Mouse (Mus musculus) embryo, embryonic 9.5 days (tissue): ENCODE results near the gene Kif5a.
"Not testable (repeated sequence)": the region's sequence is repeated elsewhere in the genome, so short reads cannot be mapped to it uniquely, and the experiment has no call there.

Experiments
- DNase-seq: peaks from one replicate; pipeline ENCODE4 v3.0.0-alpha.2; 2017; ENCODE audit errors: extremely low spot score

The Kif5a gene

DNA sequence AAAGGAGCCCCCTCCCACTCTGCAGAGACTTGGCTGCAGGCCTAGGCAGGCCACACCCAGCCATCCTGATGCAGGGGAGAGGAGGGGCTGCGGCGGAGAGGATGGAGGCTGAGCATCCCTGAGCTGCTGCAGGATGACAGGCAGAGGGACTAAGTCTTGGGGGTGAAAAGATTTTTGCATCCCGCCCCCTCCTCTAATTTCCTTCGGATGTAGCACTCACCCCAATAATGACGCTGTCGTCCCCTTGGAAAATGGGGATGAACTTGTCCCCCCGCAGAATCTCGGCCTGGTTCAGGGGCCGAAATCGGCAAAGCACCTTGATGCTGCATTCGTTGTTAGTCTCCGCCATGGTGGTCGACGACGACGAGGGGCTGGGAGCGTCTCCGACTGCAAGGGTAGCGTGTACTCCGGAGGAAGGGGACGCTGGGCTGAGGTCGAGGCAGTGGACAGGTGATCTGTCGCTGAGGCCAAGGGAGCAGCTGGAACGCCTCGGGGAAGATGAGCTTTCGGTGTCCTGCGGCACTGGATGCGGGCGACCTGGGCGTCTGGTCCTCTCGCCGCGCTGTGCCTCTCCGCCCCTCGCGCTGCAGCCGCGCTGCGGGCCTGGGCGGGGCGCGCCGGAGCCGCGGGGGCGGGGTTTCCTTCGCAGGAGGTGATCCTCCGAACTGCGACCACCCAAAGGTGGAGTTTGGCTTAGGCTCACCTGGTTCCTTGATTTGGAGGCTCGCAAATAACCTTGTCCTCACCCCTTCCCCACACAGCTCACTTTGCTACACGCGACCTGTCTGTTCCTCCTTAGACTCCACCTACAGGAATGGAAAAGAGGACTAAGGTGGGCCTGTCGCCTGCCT, at the start of gene Kif5a:
Gene Kif5a, minus strand, starts transcription at position 801 of the 851 bp plus-strand sequence.
- peak; percentile 62 for DNase-seq

DNA sequence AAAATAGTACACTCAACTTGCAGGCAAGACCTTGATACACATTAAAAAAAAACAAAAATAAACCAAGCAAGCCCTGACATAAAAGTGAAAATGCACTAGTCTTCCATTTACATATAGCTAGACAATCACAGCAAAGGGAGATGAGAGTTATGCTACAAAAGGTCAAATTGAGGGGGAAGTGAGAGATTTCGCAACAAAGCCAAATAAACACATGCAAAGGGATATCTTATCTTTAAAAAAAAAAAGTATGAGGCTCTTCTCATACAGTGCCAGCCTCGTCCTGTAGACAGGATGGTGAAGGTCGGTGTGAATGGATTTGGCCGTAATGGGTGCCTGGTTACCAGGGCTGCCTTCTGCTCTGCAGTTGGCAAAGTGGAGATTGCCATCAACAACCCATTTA, 49.7 kb upstream of the Kif5a start:
- no peak for DNase-seq

DNA sequence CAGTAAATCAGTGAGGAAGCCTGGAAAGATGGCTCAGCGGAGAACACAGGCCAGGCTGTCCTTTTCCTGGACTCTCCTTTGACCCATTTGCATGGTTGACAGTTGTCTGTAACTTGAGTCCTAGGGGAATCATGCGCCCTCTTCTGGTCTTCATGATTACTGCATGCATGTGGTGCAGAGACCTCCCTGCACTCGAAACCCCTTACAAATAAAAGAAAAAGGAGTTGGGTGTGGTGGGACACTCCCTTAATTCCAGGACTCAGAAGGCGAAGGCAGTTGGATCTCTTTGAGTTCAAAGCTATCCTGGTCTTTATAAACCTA, 49.2 kb upstream of the Kif5a start:
- peak; percentile 89 for DNase-seq

DNA sequence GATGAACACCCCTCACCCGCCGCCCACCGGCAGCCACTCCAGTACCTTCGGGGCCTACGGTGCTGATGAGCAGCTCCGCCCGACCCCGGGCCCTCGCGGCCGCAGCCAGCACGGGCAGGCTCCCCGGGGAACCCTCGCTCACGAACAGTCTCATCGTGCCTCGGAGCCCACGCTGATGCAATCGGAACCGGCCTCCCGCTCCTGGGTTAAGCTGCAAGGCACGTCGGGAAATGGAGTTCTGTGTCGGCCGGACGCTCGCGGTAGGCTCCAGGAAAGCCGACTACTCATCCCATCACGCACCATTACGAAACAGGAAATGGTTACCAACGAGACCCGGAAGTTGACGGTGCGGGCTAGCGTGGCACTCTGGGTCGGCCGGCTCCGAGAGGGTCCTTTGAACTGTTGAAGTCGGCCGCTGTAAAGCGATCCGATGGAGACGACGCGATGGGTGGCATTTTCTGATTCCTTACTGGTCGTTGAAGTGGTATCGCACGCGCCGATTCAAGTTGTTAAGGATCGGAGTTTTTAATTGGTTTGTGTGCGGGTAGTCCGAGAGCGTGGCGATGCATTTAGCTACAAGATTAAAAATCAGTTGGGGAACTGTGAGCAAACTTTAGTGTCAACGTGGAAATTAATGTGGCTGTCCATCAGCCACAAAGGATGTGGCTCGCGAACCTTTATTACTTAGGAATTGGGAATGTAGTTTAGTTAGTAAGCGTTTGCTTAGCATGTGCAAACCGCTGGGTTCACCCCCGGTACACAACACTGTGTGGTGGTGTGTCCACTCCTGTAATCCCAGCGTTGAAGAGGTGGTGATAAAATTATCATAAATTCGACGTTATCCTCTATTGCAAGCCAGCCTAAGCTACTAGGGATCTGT, 48.6 kb upstream of the Kif5a start, which contains the start of gene Mars:
Gene Mars, minus strand, starts transcription at position 311 of the 880 bp plus-strand sequence.
- DNase-seq: peak; percentile 94

DNA sequence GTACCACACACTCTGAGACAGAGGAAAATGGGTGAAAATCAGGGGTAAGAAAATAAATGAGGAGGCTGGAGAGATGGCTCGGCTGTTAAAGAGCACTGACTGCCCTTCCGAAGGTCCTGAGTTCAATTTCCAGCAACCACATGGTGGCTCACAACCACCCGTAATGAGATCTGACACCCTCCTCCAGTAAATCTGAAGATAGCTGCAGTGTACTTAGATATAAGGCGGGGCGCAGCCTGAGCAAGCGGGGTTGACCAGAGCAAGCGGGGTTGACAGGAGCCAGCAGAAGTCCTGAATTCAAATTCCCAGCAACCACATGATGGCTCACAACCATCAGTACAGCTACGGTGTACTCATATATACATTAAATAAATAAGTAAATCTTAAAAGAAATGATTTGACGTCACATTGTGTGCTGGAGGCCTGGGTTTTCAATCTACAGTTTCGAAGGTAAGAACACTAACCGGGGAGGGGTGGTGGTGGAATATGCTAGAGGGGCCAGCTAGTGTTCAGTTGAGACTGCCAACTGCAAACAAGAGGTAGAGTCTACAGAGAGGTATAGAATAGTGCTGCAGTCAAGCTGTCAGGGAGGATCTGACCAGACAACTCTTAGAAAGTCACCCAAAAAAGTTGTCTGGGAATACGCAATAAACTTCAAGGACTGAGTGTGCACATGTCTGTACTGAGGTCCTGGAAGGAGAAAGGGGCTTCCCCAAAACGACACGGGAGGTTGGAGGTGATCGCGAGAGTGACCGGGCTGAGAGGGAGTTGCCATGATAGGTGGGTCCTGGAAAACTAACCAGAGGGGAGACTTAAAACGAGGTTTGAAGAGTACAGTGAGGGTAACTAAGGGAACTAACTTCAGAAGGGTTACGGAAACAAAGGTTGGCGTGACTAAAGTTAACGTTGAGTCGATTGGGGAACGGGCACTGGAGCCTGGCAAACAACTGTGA, 47.7 kb upstream of the Kif5a start:
- DNase-seq: peak; percentile 66

DNA sequence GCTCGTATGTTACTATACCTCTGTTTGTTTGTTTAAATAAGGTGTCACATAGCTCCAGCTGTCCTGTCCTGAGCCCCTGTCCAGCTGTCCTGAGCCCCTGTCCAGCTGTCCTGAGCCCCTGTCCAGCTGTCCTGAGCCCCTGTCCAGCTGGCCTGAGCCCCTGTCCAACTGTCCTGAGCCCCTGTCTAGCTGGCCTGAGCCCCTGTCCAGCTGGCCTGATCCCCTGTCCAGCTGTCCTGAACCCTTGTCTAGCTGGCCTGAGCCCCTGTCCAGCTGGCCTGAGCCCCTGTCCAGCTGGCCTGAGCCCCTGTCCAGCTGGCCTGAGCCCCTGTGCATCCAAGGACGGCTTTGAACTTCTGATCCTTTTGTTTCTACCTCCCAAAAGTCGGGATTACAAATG, 46.0 kb upstream of the Kif5a start:
- DNase-seq: not testable (repeated sequence)

DNA sequence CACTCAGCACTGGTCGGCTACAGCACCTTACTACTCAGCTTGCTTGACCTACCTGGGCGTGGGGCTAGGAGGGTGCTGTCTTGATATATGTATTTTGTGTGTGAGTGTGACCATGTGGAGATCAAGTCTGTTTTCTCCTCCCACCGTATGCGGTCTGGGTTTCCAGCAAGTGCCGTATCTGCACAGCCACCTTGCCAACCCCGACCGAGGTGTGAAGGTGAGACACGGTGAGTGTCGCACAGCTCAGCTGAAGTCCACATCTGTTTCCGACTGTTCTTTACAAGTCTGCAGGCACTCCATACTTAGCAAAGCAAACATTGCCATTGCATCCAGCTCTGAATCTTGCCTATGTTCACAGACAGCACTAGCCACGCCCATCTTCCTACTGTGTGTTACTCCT, 40.0 kb upstream of the Kif5a start:
- no peak for DNase-seq

DNA sequence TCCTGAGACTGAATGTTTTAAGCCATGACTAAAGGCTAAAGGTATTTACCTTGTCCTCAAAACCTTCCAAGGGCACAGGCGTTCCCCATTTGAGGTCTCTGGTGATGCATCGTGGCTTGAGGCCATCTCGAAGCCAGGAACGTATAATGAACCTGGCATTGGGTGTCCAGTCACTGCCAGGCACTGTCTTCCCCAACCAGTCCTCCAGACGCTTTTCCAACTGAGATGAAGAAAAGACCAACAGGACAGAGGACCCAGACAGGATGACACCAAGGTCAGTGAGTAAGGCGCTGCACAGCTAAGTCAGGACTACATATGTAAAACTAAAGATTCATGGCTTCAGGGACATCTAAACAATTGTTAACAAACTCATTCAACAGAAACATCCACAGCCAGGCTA, 37.2 kb upstream of the Kif5a start:
- no peak for DNase-seq

DNA sequence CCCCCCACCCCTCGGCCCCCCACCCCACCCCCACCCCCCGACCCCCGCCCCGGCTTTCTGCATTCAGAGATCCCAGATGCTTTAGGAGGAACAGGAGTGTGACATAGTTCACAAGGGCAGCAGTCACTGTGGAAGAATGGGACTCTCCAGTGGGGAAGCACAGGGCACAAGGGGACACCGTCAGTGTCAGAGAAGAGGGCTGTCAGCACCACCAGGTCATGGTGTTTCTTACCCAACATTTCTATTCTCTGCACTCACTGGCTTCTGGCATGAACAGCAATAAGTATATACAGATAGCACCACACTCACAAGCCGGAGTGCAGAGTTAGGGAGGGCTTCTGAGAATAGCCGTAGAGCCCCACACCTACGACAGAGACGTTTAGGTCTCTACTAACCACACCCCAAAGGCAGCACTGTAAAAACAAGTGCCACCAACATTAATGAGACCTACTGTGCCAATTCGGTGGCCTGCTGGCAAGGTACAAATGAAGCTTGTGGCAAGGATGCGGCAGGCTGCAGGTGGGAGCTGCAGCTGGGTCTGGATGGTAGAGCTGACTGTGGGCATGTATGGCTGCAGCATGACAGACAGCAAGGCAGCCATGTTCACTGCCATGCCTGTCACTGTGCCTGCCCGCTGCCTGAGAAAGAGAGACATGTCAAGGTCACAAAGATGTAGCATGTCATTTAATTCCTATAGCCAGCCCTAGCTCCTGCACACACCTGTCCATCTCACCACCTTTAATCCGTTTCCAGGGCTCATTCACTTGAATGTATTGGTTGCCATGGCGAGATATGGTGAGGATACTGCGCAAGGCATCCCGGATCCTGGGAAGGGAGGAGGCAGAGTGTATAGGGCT, 34.1 kb upstream of the Kif5a start:
- DNase-seq: no peak

DNA sequence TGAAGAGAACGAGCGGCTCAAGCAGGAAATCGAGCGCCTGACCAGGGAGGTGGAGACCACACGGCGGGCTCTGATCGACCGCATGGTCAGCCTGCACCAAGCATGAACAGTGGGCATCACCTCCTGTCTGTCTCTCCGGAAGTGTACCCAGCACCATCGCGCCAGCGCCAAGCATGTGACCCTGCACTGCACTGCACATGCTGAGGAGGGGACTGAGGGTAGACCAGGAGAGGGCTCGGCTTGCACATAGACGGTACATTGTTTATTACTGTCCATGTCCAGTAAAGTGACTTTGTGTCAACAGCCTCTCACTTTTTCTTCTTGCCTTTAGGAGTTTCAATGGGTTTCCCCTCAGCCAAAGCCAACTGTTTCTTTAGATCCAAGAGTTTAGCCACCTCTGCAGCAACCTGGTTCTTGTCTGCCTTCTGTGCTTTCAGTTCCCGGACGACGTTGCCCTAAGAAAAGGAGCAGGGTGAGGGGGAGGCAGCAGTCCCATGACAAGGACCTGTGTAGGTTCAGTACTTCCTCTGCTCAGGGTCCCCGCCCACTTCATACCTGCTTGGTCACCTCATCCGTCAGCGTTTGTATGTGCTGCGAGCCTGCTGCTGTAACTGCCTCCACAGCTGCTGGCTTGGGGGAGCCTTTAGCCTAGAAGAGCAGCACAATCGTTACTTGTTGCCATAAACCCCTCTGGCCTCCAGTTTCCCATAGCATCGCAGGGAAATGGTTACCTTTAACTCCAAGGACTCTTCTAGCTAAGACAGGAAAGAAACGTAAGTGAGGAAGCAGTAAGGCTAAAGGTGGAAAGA, 33.0 kb upstream of the Kif5a start:
- DNase-seq: no peak

DNA sequence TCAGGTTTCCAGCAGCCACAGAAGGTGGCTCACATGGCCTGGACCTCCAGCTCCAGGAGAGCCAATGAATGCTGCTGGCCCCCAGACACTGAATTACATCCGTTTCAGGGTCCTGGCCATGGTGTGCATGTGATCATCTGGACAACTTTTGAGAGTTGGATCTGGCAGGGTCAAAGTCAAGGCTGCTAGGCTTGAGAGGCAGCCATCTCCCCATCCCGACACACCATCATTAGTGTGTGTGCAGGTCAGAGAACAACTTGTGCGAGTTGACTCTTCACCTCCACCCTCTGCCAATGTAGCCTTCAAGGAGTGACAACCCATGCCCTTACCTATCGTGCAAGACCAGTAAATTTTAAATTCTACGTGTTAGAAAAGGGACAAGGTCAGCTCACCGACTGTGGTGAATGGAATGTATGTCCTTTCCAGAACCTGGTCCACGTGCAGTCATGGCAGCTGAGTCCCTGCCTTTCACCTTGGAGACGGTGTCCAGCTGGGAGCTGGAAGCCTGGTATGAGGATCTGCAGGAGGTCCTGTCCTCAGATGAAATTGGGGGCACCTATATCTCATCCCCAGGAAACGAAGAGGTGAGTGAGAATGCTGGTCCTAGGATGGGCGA, 31.9 kb upstream of the Kif5a start:
- no peak for DNase-seq

DNA sequence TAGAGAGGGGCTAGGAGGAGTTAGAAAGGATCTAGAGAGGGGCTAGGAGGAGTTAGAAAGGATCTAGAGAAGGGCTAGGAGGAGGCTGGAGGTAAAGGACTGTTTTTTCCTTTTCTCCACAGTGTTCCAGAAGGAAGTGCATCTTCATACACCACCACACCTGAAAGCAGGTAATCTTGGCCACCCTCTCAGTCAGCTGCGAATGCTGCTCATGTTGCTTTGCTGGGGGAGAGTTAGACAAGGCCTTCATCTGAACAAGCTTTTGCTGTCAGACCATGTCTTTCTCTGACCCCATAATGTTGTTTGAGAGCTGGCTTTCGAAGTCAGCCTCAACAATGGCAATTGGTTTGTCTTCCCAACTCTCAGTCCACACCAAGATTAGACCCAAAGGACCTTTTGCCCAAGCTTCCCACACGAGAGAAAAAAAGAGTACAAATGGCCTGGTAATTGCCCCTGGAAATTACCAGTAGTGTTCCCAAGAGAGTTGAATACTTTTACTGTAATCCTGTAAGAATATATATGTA, 30.5 kb upstream of the Kif5a start:
- DNase-seq: no peak

DNA sequence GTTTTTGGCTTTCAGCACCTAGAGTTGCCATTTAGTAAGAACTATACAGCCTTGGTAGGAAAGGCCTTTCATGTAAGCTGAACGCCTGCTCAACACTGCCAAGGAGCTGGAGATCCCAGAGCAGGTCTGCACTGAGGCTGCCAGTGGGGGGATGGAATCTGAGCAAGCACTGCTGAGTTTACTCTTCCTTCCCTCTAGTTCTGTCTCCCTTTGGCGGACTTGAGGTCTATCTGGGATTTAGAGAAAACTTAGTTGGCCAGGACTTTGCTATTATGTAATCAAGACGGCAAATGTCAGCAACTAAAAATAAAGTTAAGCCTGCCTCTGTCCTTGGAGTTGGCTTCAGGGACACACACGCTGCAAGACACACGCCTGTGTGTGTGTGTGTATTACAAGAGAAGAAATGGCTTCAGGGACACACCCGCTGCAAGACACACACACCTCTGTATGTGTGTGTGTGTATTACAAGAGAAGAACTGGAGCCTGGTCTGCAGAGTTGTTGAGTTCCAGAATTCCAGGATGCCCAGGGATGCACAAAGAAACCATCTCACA, 29.9 kb upstream of the Kif5a start:
- no peak for DNase-seq

DNA sequence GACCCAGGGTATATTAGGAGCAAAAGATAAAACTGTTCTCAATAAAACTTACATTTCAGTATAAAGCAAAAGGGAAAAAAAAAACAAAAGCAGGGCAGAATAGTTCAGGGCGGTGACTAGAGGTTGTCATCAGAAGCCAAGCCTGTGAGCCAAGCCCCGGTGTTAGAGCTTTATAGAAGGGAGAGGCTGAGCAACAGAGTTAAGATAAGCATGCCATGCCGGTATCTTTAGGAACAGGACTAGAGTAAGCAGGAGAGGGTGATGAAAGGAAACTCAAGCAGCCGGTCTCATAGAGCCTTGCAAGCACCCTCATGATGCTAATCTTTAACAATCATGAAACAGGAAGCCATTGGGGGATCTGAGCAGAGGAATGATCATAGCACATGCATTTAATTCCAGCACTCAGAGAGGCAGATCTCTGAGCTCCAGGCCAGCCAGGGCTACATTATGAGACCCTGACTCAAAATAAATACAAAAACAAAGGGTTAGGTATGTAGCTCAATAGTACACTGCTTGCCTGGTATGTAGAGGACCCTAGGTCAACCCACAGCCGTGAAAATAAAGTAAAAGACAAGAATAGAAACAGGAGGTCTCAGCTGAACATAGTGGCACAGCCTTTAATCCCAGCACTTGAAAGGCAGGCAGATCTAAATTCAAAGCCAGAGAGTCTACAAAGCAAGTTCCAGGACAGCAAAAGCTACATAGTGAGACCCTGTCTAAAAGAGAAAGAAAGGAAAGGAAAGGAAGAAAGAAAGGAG, 28.9 kb upstream of the Kif5a start:
- no peak for DNase-seq

DNA sequence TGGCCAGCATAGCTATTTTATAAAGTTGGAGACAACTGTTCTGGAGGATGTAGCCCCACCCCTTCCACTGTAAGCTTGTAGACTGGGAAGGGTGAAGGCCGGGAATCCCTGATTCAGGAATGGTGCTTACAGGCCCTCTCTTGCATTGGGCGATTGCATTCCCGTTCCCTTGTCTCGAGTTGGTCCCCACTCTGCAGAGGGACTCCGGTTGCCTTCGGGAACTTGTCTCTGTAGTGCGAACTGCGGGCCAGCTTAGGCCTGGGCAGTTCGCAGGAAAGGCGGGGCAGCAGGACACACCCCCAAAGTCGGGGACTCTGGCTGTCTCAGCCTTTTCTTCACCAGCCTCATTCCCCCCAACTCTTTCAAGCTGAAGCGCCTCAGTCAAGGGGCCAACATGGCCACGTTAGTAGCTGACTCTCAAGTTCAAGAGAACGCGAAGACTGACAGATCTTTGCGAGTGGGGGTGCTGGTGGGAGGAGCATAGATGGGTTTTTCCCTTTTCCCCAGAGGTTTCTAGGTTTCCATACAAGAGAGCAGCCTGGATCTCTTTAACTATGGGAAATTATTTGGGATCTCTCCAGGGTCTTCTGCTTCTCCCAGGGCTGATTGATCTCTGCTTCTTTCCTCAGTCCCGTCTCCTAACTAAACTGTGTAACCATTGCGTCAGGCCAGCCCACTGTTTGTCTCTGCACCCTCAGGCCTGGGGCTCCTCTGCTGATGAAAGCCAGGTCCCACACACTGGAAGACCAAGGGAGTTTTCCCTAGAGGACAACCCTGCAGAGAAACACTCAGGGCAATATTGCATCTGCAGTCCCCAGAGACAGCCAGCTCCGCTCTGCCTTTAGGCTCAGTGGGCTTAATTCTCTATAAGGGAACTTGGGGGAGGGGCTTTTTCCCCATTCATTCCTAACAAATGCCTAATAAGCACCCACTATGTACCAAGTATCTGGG, 28.1 kb upstream of the Kif5a start:
- no peak for DNase-seq

DNA sequence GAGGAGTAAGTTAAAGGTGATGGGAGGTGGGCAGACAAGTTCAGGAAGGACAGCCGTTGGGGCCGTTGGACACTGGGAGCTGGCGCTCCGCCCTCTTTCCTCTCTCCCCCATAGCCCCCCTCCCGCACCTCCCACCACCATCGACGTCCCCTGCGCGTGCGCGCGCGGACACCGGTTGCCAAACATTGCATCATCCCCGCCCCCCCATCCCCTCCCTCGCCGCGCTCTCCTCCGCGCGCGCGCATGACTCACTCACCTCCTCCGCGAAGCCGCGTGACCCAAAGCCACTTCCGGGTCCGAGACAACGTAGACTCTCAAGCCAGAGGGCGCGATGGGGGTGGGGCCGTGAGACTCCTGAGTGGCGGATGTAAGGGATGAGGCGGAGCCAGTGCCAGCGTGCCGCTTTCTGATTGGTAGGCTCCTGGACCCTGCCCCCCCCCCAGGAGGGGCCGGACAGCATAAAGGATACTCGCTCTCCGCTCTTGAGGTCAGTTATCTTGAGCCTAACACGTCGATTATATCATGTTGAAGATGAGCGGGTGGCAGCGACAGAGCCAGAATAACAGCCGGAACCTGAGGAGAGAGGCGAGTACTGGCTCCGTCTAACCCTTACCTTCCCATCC, 27.3 kb upstream of the Kif5a start:
- DNase-seq: peak; percentile 99
